Mouse (Mus musculus) lung, postnatal 0 days (tissue): ENCODE measurements around the gene Ctsz.

Experiments used
- CTCF ChIP-seq: IDR thresholded peaks from 2 replicates; pipeline ENCODE4 v1.5.1; 2016; ENCODE audit warnings: antibody characterized with exemption, mild to moderate bottlenecking
- EP300 ChIP-seq: IDR thresholded peaks from 2 replicates; pipeline ENCODE4 v1.6.1; 2016; ENCODE audit warnings: antibody characterized with exemption, mild to moderate bottlenecking, control low read depth

DNA sequence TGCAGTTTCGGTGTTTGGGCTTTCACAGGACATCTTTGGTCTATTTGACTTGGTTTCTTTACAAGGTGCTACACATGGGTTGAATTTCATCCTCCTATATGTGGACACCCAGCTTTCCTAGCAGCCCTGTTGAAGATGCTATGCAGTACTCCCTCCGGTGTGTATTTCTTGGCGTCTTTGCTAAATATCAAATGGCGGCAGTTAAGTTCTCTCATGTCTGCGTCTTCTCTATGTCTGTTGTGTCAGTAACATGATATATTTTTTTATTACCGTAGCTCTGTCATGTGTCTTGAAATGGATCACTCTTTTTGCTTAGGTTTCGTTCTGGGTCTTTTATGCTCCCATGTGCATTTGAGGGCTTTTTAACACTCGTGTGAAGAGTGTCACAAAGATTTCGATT lies 57.8 kb downstream of the Ctsz start:
- TF ChIP-seq CTCF (no peak), EP300 (no peak)
